Mouse (Mus musculus) embryonic facial prominence, embryonic 13.5 days (tissue): Measurements from ENCODE around the gene Gfod1. TPM values are rescaled to one million over a fixed set of nuclear protein-coding genes. Genes with fewer than 3 reads are reported as not detected.
A peak's percentile ranks its signal among the peaks of the same experiment; 100 is the strongest.

Source experiments
- ATAC-seq: fragments of 200-750 bp; cut with Nextera tagmentation; 2 replicates; pipeline ENCODE4 v1.8.0; 2017; ENCODE audit warnings: low read depth; ENCODE audit not compliant: insufficient number of reproducible peaks, insufficient read depth, low FRiP score, low TSS enrichment
- H3K27ac ChIP-seq: fragments of 300-500 bp; sonication (generic); 2 replicates; pipeline ENCODE4 v1.5.1; 2015; ENCODE audit warnings: moderate library complexity, mild to moderate bottlenecking, inconsistent platforms
- H3K27me3 ChIP-seq: fragments of 300-500 bp; sonication (generic); 2 replicates; pipeline ENCODE4 v1.6.1; 2015; ENCODE audit warnings: mild to moderate bottlenecking, inconsistent platforms
- H3K36me3 ChIP-seq: fragments of 300-500 bp; sonication (generic); 2 replicates; pipeline ENCODE4 v1.6.1; 2015; ENCODE audit warnings: mild to moderate bottlenecking, inconsistent platforms
- H3K4me1 ChIP-seq: fragments of 300-500 bp; sonication (generic); 2 replicates; pipeline ENCODE4 v1.6.1; 2015; ENCODE audit warnings: inconsistent platforms
- H3K4me2 ChIP-seq: fragments of 300-500 bp; sonication (generic); 2 replicates; pipeline ENCODE4 v1.6.1; 2015; ENCODE audit warnings: moderate library complexity, mild to moderate bottlenecking, inconsistent platforms
- H3K4me3 ChIP-seq: fragments of 300-500 bp; sonication (generic); 2 replicates; pipeline ENCODE4 v1.5.1; 2015; ENCODE audit warnings: mild to moderate bottlenecking, inconsistent platforms
- H3K9ac ChIP-seq: fragments of 300-500 bp; sonication (generic); 2 replicates; pipeline ENCODE4 v1.6.1; 2015; ENCODE audit warnings: mild to moderate bottlenecking, inconsistent platforms
- H3K9me3 ChIP-seq: fragments of 300-500 bp; sonication (generic); 2 replicates; pipeline ENCODE4 v1.6.1; 2016; ENCODE audit warnings: inconsistent platforms
- WGBS: fragments of 180-500 bp; shearing (Covaris S2); methylation state at CpG from one replicate; pipeline ENCODE4 v1.1.7; 2015; ENCODE audit warnings: mixed read lengths; 5-methylcytosine and 5-hydroxymethylcytosine counted together
- polyA plus RNA-seq: library from polyadenylated mRNA; unstranded; fragments of >200 nt; fragmentation: Nextera tagmentation; extraction: Ambion mirVana; gene quantifications from 2 replicates; pipeline ENCODE4 v1.2.1, GENCODE M21; 2015

The Gfod1 gene
- polyA plus RNA-seq, 1 experiment from 2014 or later: 0.74 TPM

GRCm38 (mm10) chr13:43149661-43150060 is 154.3 kb downstream of the Gfod1 start:
- Histone ChIP-seq H3K4me1 (no peaks in the 10 kb centered on the region), H3K36me3 (peaks cover 51% of the 10 kb centered on the region), H3K27me3 (no peaks in the 10 kb centered on the region), H3K9ac (0 out of 2 replicates have a peak overlapping the region, but pooled peaks have one; percentile 11), H3K9me3 (no peaks in the 10 kb centered on the region), H3K4me3 (no peak overlapping the region), H3K4me2 (no peak overlapping the region), H3K27ac (no peak overlapping the region)
- WGBS: 65% methylated on average over 3 of the region's 3 CpGs
- no peak for ATAC-seq

GRCm38 (mm10) chr13:43148692-43149091 is 155.3 kb downstream of the Gfod1 start:
- no peak overlapping the region for H3K27ac ChIP-seq
- no peaks in the 10 kb centered on the region for H3K4me1 ChIP-seq
- no peak overlapping the region for H3K4me2 ChIP-seq
- ATAC-seq: no peak
- H3K36me3 ChIP-seq: peaks cover 42% of the 10 kb centered on the region
- no peak overlapping the region for H3K4me3 ChIP-seq
- no peaks in the 10 kb centered on the region for H3K9me3 ChIP-seq
- no peaks in the 10 kb centered on the region for H3K27me3 ChIP-seq
- no peak overlapping the region for H3K9ac ChIP-seq
- WGBS: 52% methylated on average over 4 of the region's 4 CpGs

- H3K9ac ChIP-seq: no peak overlapping the region
- H3K4me3 ChIP-seq: no peak overlapping the region
- WGBS: 61% methylated on average over 8 of the region's 8 CpGs
- H3K9me3 ChIP-seq: no peaks in the 10 kb centered on the region
- peaks cover 23% of the 10 kb centered on the region for H3K36me3 ChIP-seq
- no peak overlapping the region for H3K27ac ChIP-seq
- H3K27me3 ChIP-seq: no peaks in the 10 kb centered on the region
- no peak overlapping the region for H3K4me2 ChIP-seq
- no peak for ATAC-seq
- no peaks in the 10 kb centered on the region for H3K4me1 ChIP-seq
These were observed 157.3 kb downstream of the Gfod1 start for GRCm38 (mm10) chr13:43146515-43147258.

Other genes starting within 250 kb of the Gfod1 start
- 54.3 and 54.8 TPM in 2 replicates for gene Tbc1d7, start 132.7 kb downstream of the Gfod1 start, polyA plus RNA-seq
- gene Sirt5, start 61.3 kb upstream of the Gfod1 start, polyA plus RNA-seq: 42.6 and 43.0 TPM in 2 replicates
- 151 and 163 TPM in 2 replicates for gene Nol7, start 94.2 kb upstream of the Gfod1 start, polyA plus RNA-seq
- gene Ranbp9, start 177.1 kb upstream of the Gfod1 start, polyA plus RNA-seq: 11.0 and 11.1 TPM in 2 replicates